Mouse (Mus musculus) neural tube, embryonic 11.5 days (tissue): ENCODE results near the gene Lpo. TPM values are rescaled to one million over a fixed set of nuclear protein-coding genes. Genes with fewer than 3 reads are reported as not detected.
A peak's percentile ranks its signal among the peaks of the same experiment; 100 is the strongest.

Experiments
- ATAC-seq: fragments of 200-750 bp; cut with Nextera tagmentation; 2 replicates; pipeline ENCODE4 v1.8.0; 2017; ENCODE audit warnings: moderate number of reproducible peaks, mild to moderate bottlenecking, moderate TSS enrichment, moderate library complexity; ENCODE audit not compliant: insufficient read depth, low FRiP score, low TSS enrichment
- DNase-seq: peaks from one replicate; pipeline ENCODE4 v3.0.0-alpha.2; 2015; ENCODE audit warnings: low spot score
- H3K27ac ChIP-seq: fragments of 300-500 bp; sonication (generic); 2 replicates; pipeline ENCODE4 v1.5.1; 2014; ENCODE audit warnings: low read depth, mild to moderate bottlenecking, low read length
- H3K27me3 ChIP-seq: fragments of 300-500 bp; sonication (generic); 2 replicates; pipeline ENCODE4 v1.6.1; 2014; ENCODE audit warnings: mild to moderate bottlenecking, low read length, mixed read lengths; ENCODE audit not compliant: control insufficient read depth, insufficient read depth
- H3K36me3 ChIP-seq: fragments of 300-500 bp; sonication (generic); 2 replicates; pipeline ENCODE4 v1.6.1; 2014; ENCODE audit warnings: mild to moderate bottlenecking, low read length, moderate library complexity, mixed read lengths; ENCODE audit not compliant: control insufficient read depth, insufficient read depth
- H3K4me1 ChIP-seq: fragments of 300-500 bp; sonication (generic); 2 replicates; pipeline ENCODE4 v1.6.1; 2014; ENCODE audit warnings: low read length, mixed read lengths; ENCODE audit not compliant: control insufficient read depth, insufficient read depth
- H3K4me2 ChIP-seq: fragments of 300-500 bp; sonication (generic); 2 replicates; pipeline ENCODE4 v1.6.1; 2014; ENCODE audit warnings: low read depth, mild to moderate bottlenecking, moderate library complexity
- H3K4me3 ChIP-seq: fragments of 300-500 bp; sonication (generic); 2 replicates; pipeline ENCODE4 v1.5.1; 2014; ENCODE audit warnings: low read depth, low read length
- H3K9ac ChIP-seq: fragments of 300-500 bp; sonication (generic); 2 replicates; pipeline ENCODE4 v1.6.1; 2014; ENCODE audit warnings: mild to moderate bottlenecking, low read length
- H3K9me3 ChIP-seq: fragments of 300-500 bp; sonication (generic); 2 replicates; pipeline ENCODE4 v1.6.1; 2016; ENCODE audit warnings: low read length; ENCODE audit not compliant: control insufficient read depth
- WGBS: fragments of 180-500 bp; shearing (Covaris S2); extraction: QIAGEN DNeasy Blood & Tissue Kit; methylation state at CpG from one replicate; pipeline ENCODE4 v1.1.7; 2014; 5-methylcytosine and 5-hydroxymethylcytosine counted together
- polyA plus RNA-seq: library from polyadenylated mRNA; unstranded; fragments of >200 nt; fragmentation: Nextera tagmentation; extraction: Ambion mirVana; gene quantifications from 2 replicates; pipeline ENCODE4 v1.2.1, GENCODE M21; 2014

Lpo gene
- polyA plus RNA-seq, 1 experiment from 2014 or later = 0.20 TPM

- H3K27ac ChIP-seq = no peak overlapping the region
- ATAC-seq = peak; percentile 72
Measured at GRCm38 (mm10) chr11:87816707-87817442, 11.2 kb downstream of the Lpo start.

GRCm38 (mm10) chr11:87814831-87815230 is 13.3 kb downstream of the Lpo start:
- H3K27ac ChIP-seq = no peak overlapping the region
- DNase-seq = no peak
- no peaks in the 10 kb centered on the region for H3K27me3 ChIP-seq
- WGBS = 74% methylated on average over 8 of the region's 8 CpGs
- no peaks in the 10 kb centered on the region for H3K9me3 ChIP-seq
- no peaks in the 10 kb centered on the region for H3K36me3 ChIP-seq
- no peak overlapping the region for H3K4me2 ChIP-seq
- H3K9ac ChIP-seq = no peak overlapping the region
- ATAC-seq = no peak
- no peak overlapping the region for H3K4me3 ChIP-seq
- no peaks in the 10 kb centered on the region for H3K4me1 ChIP-seq

More at GRCm38 (mm10) chr11:87816707-87817442, 11.2 kb downstream of the Lpo start:
- peak; percentile 75 for DNase-seq
- WGBS = 4% methylated on average over 31 of the region's 31 CpGs
- H3K9me3 ChIP-seq = no peaks in the 10 kb centered on the region
- H3K4me3 ChIP-seq = peak overlapping the region; percentile 29
- H3K9ac ChIP-seq = peak overlapping the region; percentile 55
- no peaks in the 10 kb centered on the region for H3K4me1 ChIP-seq
- peak overlapping the region; percentile 54 for H3K4me2 ChIP-seq
- H3K27me3 ChIP-seq = no peaks in the 10 kb centered on the region
- no peaks in the 10 kb centered on the region for H3K36me3 ChIP-seq

DNA sequence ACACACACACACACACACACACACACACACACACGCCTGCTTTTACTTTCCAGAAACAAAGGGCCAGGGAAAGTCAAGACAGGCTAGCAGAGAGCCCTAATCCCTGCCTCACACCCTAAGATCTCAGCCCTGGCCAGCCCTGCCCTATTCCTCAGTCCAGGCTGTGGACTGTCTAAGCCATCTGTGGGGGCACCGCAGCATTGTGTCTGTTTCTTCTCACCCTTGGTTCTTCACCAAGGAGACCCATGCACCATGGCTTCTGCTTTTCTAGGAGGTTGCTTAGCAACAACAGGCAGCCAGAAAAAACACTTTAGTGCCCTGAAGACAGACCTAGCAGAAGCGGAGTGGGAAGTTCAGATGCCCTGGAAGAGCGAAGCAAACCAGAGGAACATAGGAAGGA is 16.7 kb downstream of the Lpo start:
- Histone ChIP-seq H3K9me3 (no peaks in the 10 kb centered on the region), H3K9ac (no peak overlapping the region), H3K4me2 (no peak overlapping the region), H3K27ac (no peak overlapping the region), H3K36me3 (no peaks in the 10 kb centered on the region), H3K4me3 (no peak overlapping the region), H3K27me3 (no peaks in the 10 kb centered on the region), H3K4me1 (no peaks in the 10 kb centered on the region)
- ATAC-seq (no peak), DNase-seq (no peak)
- 52% methylated on average over 3 of the region's 4 CpGs for WGBS

- Histone ChIP-seq H3K4me2 (no peak overlapping the region), H3K27ac (no peak overlapping the region), H3K4me1 (no peaks in the 10 kb centered on the region), H3K9ac (no peak overlapping the region), H3K4me3 (no peak overlapping the region), H3K9me3 (no peaks in the 10 kb centered on the region), H3K36me3 (no peaks in the 10 kb centered on the region), H3K27me3 (no peaks in the 10 kb centered on the region)
- ATAC-seq (no peak), DNase-seq (no peak)
- 87% methylated on average over 7 of the region's 7 CpGs for WGBS
Measured at GRCm38 (mm10) chr11:87808236-87808635, 19.9 kb downstream of the Lpo start.

DNA sequence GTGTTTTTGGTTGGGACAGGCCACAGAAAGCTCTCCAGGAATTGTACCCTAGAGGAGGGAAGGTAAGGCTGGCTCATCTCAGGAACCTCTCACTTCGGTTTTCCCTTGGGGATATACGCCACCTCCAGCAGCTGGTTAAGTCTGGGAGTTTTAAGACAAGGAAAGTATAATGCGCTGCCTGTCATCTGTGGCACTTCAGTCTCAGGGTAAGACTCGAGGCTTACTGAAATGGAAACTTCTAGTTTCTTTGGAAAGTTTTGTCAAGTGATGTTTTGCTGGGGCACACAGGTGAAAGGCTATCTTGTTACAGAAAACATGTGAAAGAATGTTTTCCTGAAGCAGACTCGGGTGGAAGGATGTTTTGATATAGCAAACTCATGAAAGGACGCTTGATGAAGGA is 20.7 kb downstream of the Lpo start:
- Histone ChIP-seq H3K4me2 (no peak overlapping the region), H3K27me3 (no peaks in the 10 kb centered on the region), H3K4me3 (no peak overlapping the region), H3K4me1 (no peaks in the 10 kb centered on the region), H3K9ac (no peak overlapping the region), H3K36me3 (no peaks in the 10 kb centered on the region), H3K9me3 (no peaks in the 10 kb centered on the region), H3K27ac (no peak overlapping the region)
- ATAC-seq (no peak), DNase-seq (no peak)
- WGBS = 86% methylated on average over 6 of the region's 6 CpGs

DNA sequence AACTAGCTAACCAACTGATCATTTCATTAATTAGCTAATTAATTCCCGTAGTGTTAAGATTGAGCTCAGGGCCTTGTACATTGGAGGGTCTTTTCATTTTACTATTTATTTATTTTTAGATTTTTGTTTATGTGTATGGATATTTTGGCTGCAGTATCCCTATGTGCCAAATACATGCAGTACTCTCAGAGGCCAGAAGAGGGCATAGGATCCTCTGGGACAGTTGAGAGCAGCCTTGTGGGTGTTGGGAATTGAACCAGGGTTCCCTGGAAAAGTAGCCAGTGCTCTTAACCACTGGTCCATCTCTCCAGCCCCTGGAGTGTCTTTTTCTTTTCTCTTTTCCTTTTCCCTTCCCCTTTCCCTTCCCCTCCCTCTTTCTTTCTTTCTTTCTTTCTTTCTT is 22.6 kb downstream of the Lpo start:
- Histone ChIP-seq H3K9me3 (no peaks in the 10 kb centered on the region), H3K9ac (no peak overlapping the region), H3K4me2 (no peak overlapping the region), H3K4me3 (no peak overlapping the region), H3K27ac (no peak overlapping the region), H3K36me3 (no peaks in the 10 kb centered on the region), H3K4me1 (no peaks in the 10 kb centered on the region), H3K27me3 (no peaks in the 10 kb centered on the region)
- 68% methylated on average over 1 of the region's 1 CpGs for WGBS
- DNase-seq (no peak), ATAC-seq (no peak)

GRCm38 (mm10) chr11:87802621-87803020 is 25.5 kb downstream of the Lpo start:
- no peaks in the 10 kb centered on the region for H3K36me3 ChIP-seq
- DNase-seq (peak; percentile 55), ATAC-seq (no peak)
- H3K4me2 ChIP-seq = no peak overlapping the region
- no peak overlapping the region for H3K9ac ChIP-seq
- H3K4me3 ChIP-seq = no peak overlapping the region
- no peak overlapping the region for H3K27ac ChIP-seq
- no peaks in the 10 kb centered on the region for H3K27me3 ChIP-seq
- WGBS = 50% methylated on average over 14 of the region's 14 CpGs
- no peaks in the 10 kb centered on the region for H3K9me3 ChIP-seq
- no peaks in the 10 kb centered on the region for H3K4me1 ChIP-seq

- Histone ChIP-seq H3K27ac (no peak overlapping the region), H3K36me3 (no peaks in the 10 kb centered on the region), H3K4me1 (no peaks in the 10 kb centered on the region), H3K4me3 (no peak overlapping the region), H3K9me3 (no peaks in the 10 kb centered on the region), H3K27me3 (no peaks in the 10 kb centered on the region), H3K9ac (no peak overlapping the region), H3K4me2 (no peak overlapping the region)
- DNase-seq (no peak), ATAC-seq (no peak)
- 84% methylated on average over 22 of the region's 22 CpGs for WGBS
Measured at GRCm38 (mm10) chr11:87801711-87802275, 26.3 kb downstream of the Lpo start.

DNA sequence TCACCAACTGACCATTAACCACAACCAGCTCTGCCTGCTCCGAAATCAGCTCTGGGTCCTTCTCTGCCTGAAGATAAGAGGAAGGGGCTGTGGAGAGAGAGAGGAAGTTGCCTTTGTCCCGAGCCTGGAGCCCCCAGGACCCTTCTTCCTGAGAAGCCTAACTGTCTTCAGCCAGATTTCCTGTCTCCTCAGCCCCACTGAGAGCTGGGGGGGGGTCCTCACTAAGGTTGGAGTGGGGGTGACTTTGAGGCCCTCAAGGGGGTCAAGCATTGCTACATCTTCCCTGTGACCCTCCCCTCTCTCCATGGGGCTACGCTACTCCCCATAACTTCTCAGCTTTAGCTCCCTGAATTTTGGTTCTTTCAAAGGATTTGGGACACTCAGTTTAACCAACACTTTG is 34.6 kb downstream of the Lpo start, which contains the start of gene Mpo:
Mpo (plus strand) TSS at position 122 of the 400 bp plus-strand sequence.
- H3K4me1 ChIP-seq = no peaks in the 10 kb centered on the region
- WGBS = 70% methylated on average over 3 of the region's 3 CpGs
- no peak within 1 kb of the TSS for H3K9ac ChIP-seq
- H3K9me3 ChIP-seq = no peaks in the 10 kb centered on the region
- ATAC-seq = no peak
- no peak within 1 kb of the TSS for H3K4me2 ChIP-seq
- no peaks in the 10 kb centered on the region for H3K36me3 ChIP-seq
- no peak for DNase-seq
- H3K27me3 ChIP-seq = no peaks in the 10 kb centered on the region
- H3K4me3 ChIP-seq = no peak within 1 kb of the TSS
- no peak within 1 kb of the TSS for H3K27ac ChIP-seq
